Mouse (Mus musculus) thymus, adult 2 months (tissue): ENCODE results near the gene Rfxank. TPM values are rescaled to one million over a fixed set of nuclear protein-coding genes. Genes with fewer than 3 reads are reported as not detected.
A peak's percentile ranks its signal among the peaks of the same experiment; 100 is the strongest.

Experiments
- DNase-seq: peaks from one replicate; pipeline ENCODE4 v3.0.0; 2021
- H3K27ac ChIP-seq: fragments of 200-500 bp; 2 replicates; pipeline ENCODE4 v1.5.1; 2012; ENCODE audit warnings: low read length, control low read depth; ENCODE audit not compliant: control insufficient read depth, insufficient read depth
- H3K27me3 ChIP-seq: fragments of 200-500 bp; 2 replicates; pipeline ENCODE4 v1.6.1; 2012; ENCODE audit warnings: mild to moderate bottlenecking, low read length, moderate library complexity, mixed read lengths; ENCODE audit not compliant: control insufficient read depth, insufficient read depth
- H3K36me3 ChIP-seq: fragments of 200-500 bp; 2 replicates; pipeline ENCODE4 v1.6.1; 2012; ENCODE audit warnings: mild to moderate bottlenecking, low read length, moderate library complexity; ENCODE audit not compliant: control insufficient read depth, insufficient read depth
- H3K4me1 ChIP-seq: fragments of 200-500 bp; replicated peaks from 2 replicates; pipeline ENCODE4 v1.6.1; 2012; ENCODE audit warnings: low read length; ENCODE audit not compliant: control insufficient read depth, insufficient read depth
- H3K4me3 ChIP-seq: fragments of 200-500 bp; 2 replicates; pipeline ENCODE4 v1.5.1; 2012; ENCODE audit warnings: mild to moderate bottlenecking, low read length, control low read depth, moderate library complexity; ENCODE audit not compliant: control insufficient read depth, insufficient read depth
- CTCF ChIP-seq: fragments of 200-500 bp; IDR thresholded peaks from 2 replicates; pipeline ENCODE4 v1.5.1; 2012; ENCODE audit warnings: mild to moderate bottlenecking, control low read depth, low read length, moderate library complexity, borderline replicate concordance; ENCODE audit not compliant: control insufficient read depth, poor library complexity, insufficient read depth; ENCODE audit errors: extremely low read depth
- POLR2A ChIP-seq: fragments of 200-500 bp; IDR thresholded peaks from 2 replicates; pipeline ENCODE4 v1.6.1; 2012; ENCODE audit warnings: mild to moderate bottlenecking, low read length, control low read depth, moderate library complexity; ENCODE audit not compliant: control insufficient read depth, poor library complexity, insufficient read depth; ENCODE audit errors: extremely low read depth
- WGBS: fragments of 180-500 bp; shearing (Covaris S2); methylation state at CpG from one replicate; pipeline ENCODE4 v1.1.7; 2018; 5-methylcytosine and 5-hydroxymethylcytosine counted together
- polyA plus RNA-seq: library from polyadenylated mRNA; depleted of rRNA; stranded (reverse); fragments of >200 nt; gene quantifications from 2 replicates; pipeline ENCODE4 v1.2.3, GENCODE M21; 2012

Rfxank gene
- polyA plus RNA-seq, 1 experiment = 58.2 TPM

DNA sequence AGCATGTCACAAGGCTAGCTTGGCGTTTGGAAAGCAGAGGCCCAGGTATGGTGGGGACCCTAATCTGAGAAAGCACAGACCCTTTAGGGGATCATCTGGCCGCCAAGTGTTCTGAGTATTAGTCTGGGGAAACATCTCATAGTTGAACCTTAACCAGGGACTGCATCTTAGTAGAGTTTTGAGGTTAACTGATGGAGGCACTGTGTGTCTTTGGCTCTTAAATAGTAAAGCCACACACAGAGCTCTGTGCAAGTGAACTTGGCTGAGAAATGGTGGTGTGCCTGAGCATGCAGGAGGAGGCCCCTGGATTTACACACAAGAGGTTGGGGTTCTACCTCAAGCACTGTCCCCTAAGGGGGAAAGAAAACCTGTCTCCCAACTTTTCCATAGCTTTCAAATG is 39.3 kb upstream of the Rfxank start:
- Histone ChIP-seq H3K36me3 (no peaks in the 10 kb centered on the region; the same call in 1 of the 2 replicates), H3K27me3 (no peaks in the 10 kb centered on the region), H3K4me1 (0 out of 2 replicates have a peak, but pooled peaks cover 8% of the 10 kb centered on the region), H3K27ac (no peak overlapping the region), H3K4me3 (no peak overlapping the region)
- WGBS = 97% methylated on average over 2 of the region's 2 CpGs
- TF ChIP-seq POLR2A = no peak
- no peak for TF ChIP-seq CTCF
- no peak for DNase-seq

- no peak for DNase-seq
- Histone ChIP-seq H3K36me3 (no peaks in the 10 kb centered on the region), H3K27ac (no peak overlapping the region), H3K4me1 (0 out of 2 replicates have a peak, but pooled peaks cover 8% of the 10 kb centered on the region), H3K27me3 (no peaks in the 10 kb centered on the region), H3K4me3 (no peak overlapping the region)
- 81% methylated on average over 7 of the region's 7 CpGs for WGBS
- TF ChIP-seq POLR2A = no peak
- TF ChIP-seq CTCF = no peak
Measured at GRCm38 (mm10) chr8:70174079-70174478, 35.1 kb upstream of the Rfxank start.

DNA sequence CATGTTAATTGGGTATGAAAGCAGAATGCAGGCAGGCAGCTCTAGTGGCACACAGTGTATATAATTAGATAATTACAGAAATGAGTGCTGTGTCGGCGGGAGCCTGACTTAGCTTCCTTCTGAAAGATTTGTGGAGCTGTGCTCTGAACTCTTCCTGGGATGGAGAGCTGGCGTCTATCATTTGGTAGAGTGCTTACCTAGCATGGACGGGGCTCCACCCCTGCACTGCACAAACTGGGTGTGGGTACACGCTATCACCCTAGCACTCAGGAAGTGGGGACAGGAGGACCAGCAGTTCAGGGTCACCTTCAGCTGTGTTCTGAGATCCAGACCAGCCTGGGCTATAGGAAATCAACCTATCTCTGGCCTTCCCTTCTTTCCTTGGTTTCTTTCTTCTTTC is 34.4 kb upstream of the Rfxank start:
- H3K27me3 ChIP-seq = no peaks in the 10 kb centered on the region
- TF ChIP-seq POLR2A (no peak), CTCF (no peak)
- 87% methylated on average over 5 of the region's 5 CpGs for WGBS
- no peak for DNase-seq
- no peaks in the 10 kb centered on the region for H3K36me3 ChIP-seq
- 0 out of 2 replicates have a peak, but pooled peaks cover 8% of the 10 kb centered on the region for H3K4me1 ChIP-seq
- H3K27ac ChIP-seq = no peak overlapping the region
- no peak overlapping the region for H3K4me3 ChIP-seq

GRCm38 (mm10) chr8:70172043-70172681 is 33.2 kb upstream of the Rfxank start, which contains the start of gene Tmem161a:
Gene Tmem161a (plus strand): TSS chr8:70172356.
- Histone ChIP-seq H3K36me3 (no peaks in the 10 kb centered on the region), H3K27ac (no peak within 1 kb of the TSS), H3K27me3 (no peaks in the 10 kb centered on the region), H3K4me1 (0 out of 2 replicates have a peak, but pooled peaks cover 8% of the 10 kb centered on the region), H3K4me3 (peak within 1 kb of the TSS; percentile 78)
- under 1% methylated on average over 27 of the region's 27 CpGs for WGBS
- DNase-seq = peak; percentile 90
- TF ChIP-seq CTCF = 0 out of 2 replicates have a peak, but pooled peaks have one; percentile 22
- peak; percentile 83 for TF ChIP-seq POLR2A

GRCm38 (mm10) chr8:70171240-70171639 is 32.3 kb upstream of the Rfxank start:
- Histone ChIP-seq H3K4me3 (no peak overlapping the region), H3K27me3 (no peaks in the 10 kb centered on the region), H3K4me1 (peaks cover 13% of the 10 kb centered on the region), H3K27ac (no peak overlapping the region), H3K36me3 (no peaks in the 10 kb centered on the region)
- no peak for DNase-seq
- TF ChIP-seq CTCF = no peak
- WGBS = 89% methylated on average over 7 of the region's 7 CpGs

DNA sequence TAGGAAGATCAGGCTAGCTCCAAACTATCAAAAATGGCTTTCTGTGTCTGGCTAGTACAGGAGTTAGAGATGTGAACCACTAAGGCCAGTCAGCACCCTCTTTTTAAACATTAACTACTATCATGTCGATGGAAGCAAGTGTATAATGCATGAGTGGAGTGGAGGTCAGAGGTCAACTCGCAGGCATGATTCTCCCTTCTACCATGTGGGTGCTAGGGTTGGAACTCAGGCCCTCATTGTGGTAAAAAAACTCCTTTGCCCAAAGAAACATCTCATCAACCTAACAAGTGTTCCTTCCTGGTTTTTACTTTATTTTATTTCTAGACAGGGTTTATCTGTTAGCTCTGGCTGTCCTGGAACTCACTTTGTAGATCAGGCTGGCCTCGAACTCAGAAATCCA is 31.8 kb upstream of the Rfxank start:
- Histone ChIP-seq H3K36me3 (no peaks in the 10 kb centered on the region), H3K4me3 (no peak overlapping the region), H3K4me1 (peaks cover 13% of the 10 kb centered on the region), H3K27ac (no peak overlapping the region), H3K27me3 (no peaks in the 10 kb centered on the region)
- WGBS = 94% methylated on average over 3 of the region's 3 CpGs
- DNase-seq = no peak
- TF ChIP-seq CTCF (no peak), POLR2A (no peak)
